11 mouse cellular contexts compared by ENCODE assay signal in genomic region chr14:40999904-41000645, GRCm38 (mm10). TPM values are rescaled to one million over a fixed set of nuclear protein-coding genes. Genes with fewer than 3 reads are reported as not detected.
DNase-seq lines count a peak whose midpoint lies in the region; ATAC-seq and TF ChIP-seq lines count a peak whose summit lies in the region.
"Had no signal": no experiment of that assay in that cellular context is flagged by ENCODE, and none has a peak within 500 bp of the region (broad histone marks: within the 10 kb centered on the region; RNA-seq: fewer than 3 reads in every experiment).

No protein-coding gene starts in this region.

- CTCF ChIA-PET in Patski (lab: Charles Lee): no interaction called here

- no peak overlapping the region for H3K4me2 ChIP-seq in forebrain, embryonic 13.5 days
- H3K4me2 ChIP-seq: limb, embryonic 15.5 days had no signal

- H3K9ac ChIP-seq in forebrain, embryonic 13.5 days: no peak overlapping the region
- H3K9ac ChIP-seq: limb, embryonic 15.5 days had no signal

- H3K9me3 ChIP-seq in limb, embryonic 10.5 days (replicated peaks): no peaks in the 10 kb centered on the region
- no peaks in the 10 kb centered on the region for H3K9me3 ChIP-seq in forebrain, embryonic 13.5 days (replicated peaks)
- H3K9me3 ChIP-seq: limb, embryonic 15.5 days had no signal

- peak; percentile 36 for DNase-seq in lung, postnatal 25 days (ENCODE audit: low spot score)
- DNase-seq in lung, postnatal 4 days: no peak
- no peak for DNase-seq in Patski (ENCODE audit: low read depth, low spot score)
- no peak for DNase-seq in limb, embryonic 10.5 days (ENCODE audit: low spot score)
- peak; percentile 94 for DNase-seq in splenic B cell, adult 2 months (ENCODE audit: low read depth, low spot score)
- no peak for DNase-seq in right cerebral cortex, postnatal 4 days
- DNase-seq: cerebellum, postnatal 36 days; heart, postnatal 10 days had no signal

- in situ Hi-C loops in Patski (cut with MboI; ENCODE audit: low pct_unique_long_range_greater_than_20kb): no loop called here

- peaks cover 32% of the 10 kb centered on the region for H3K4me1 ChIP-seq in limb, embryonic 10.5 days
- peaks cover 15% of the 10 kb centered on the region for H3K4me1 ChIP-seq in forebrain, embryonic 13.5 days

- H3K27ac ChIP-seq in limb, embryonic 10.5 days: peak overlapping the region; percentile 75
- no peak overlapping the region for H3K27ac ChIP-seq in forebrain, embryonic 13.5 days
- H3K27ac ChIP-seq: limb, embryonic 15.5 days had no signal

- no peak overlapping the region for H3K4me3 ChIP-seq in limb, embryonic 10.5 days
- H3K4me3 ChIP-seq in forebrain, embryonic 13.5 days: no peak overlapping the region
- H3K4me3 ChIP-seq: limb, embryonic 15.5 days had no signal

- 88% methylated on average over 7 of the region's 7 CpGs for WGBS in limb, embryonic 10.5 days
- WGBS in forebrain, embryonic 13.5 days: 86% methylated on average over 7 of the region's 7 CpGs

- no peak for TF ChIP-seq CTCF in Patski (IDR thresholded peaks at IDR 0.05)

- H3K27me3 ChIP-seq in Patski: no peaks in the 10 kb centered on the region
- peaks cover 15% of the 10 kb centered on the region; the same call in 1 of the 2 replicates for H3K27me3 ChIP-seq in limb, embryonic 10.5 days (ENCODE audit: low read depth, poor library complexity, severe bottlenecking)
- H3K27me3 ChIP-seq in splenic B cell, adult 2 months (ENCODE audit: control insufficient read depth, insufficient read depth, low read length, poor library complexity, severe bottlenecking): no peaks in the 10 kb centered on the region
- H3K27me3 ChIP-seq in forebrain, embryonic 13.5 days: no peaks in the 10 kb centered on the region
- H3K27me3 ChIP-seq: limb, embryonic 15.5 days had no signal

- peak; percentile 70 for ATAC-seq in Patski
- ATAC-seq in forebrain, embryonic 13.5 days: no peak
- ATAC-seq: forebrain, embryonic 16.5 days had no signal

- POLR2A ChIA-PET in Patski (lab: Charles Lee): interaction anchor here (1.5 kb wide), 1 partner anchor 16 kb away, joined by 3 read pairs; no protein-coding TSS in a partner anchor

- H3K36me3 ChIP-seq in limb, embryonic 10.5 days: peaks cover 13% of the 10 kb centered on the region; the same call in 1 of the 2 replicates
- no peaks in the 10 kb centered on the region for H3K36me3 ChIP-seq in splenic B cell, adult 2 months (ENCODE audit: control insufficient read depth, insufficient read depth, low read length, poor library complexity, severe bottlenecking)
- H3K36me3 ChIP-seq in forebrain, embryonic 13.5 days (ENCODE audit: poor library complexity, severe bottlenecking): peaks cover 33% of the 10 kb centered on the region

RNA-seq across cellular contexts. Expression of gene Fam213a, which starts 13.5 kb away (rescaled TPM):
- polyA plus RNA-seq in Patski (2021): 13.2 TPM
- polyA plus RNA-seq in limb, embryonic 10.5 days (2016; fragmentation: Nextera tagmentation; extraction: Ambion mirVana): 27.5 and 37.0 TPM in 2 replicates
- polyA plus RNA-seq in forebrain, embryonic 13.5 days (2015; fragmentation: Nextera tagmentation; extraction: Ambion mirVana): 49.7 and 57.8 TPM in 2 replicates

RNA-seq across cellular contexts. Expression of gene Tspan14, which starts 33.5 kb away (rescaled TPM):
- 59.0 TPM for polyA plus RNA-seq in Patski (2021)
- polyA plus RNA-seq in limb, embryonic 10.5 days (2016; fragmentation: Nextera tagmentation; extraction: Ambion mirVana): 75.3 and 77.6 TPM in 2 replicates
- polyA plus RNA-seq in forebrain, embryonic 13.5 days (2015; fragmentation: Nextera tagmentation; extraction: Ambion mirVana): 84.1 and 88.2 TPM in 2 replicates

Comparison
In these comparisons a context has a peak if more than half of its experiments do, and no peak if none do; other contexts are left out.
1. DNase-seq: peak in lung, postnatal 25 days (single experiment) and splenic B cell, adult 2 months (single experiment); none in lung, postnatal 4 days (0 of 2), Patski (single experiment), limb, embryonic 10.5 days (single experiment) and right cerebral cortex, postnatal 4 days (single experiment).